29 mouse cellular contexts compared by ENCODE assay signal in genomic region chr1:90390422-90390821, GRCm38 (mm10).
DNase-seq lines count a peak whose midpoint lies in the region; ATAC-seq lines count a peak whose summit lies in the region.
"Had no signal": no experiment of that assay in that cellular context is flagged by ENCODE, and none has a peak within 500 bp of the region (broad histone marks: within the 10 kb centered on the region; RNA-seq: fewer than 3 reads in every experiment).

No protein-coding gene starts in this region.

- H3K9ac ChIP-seq in embryonic facial prominence, embryonic 13.5 days = no peak overlapping the region
- no peak overlapping the region for H3K9ac ChIP-seq in embryonic facial prominence, embryonic 15.5 days
- H3K9ac ChIP-seq: embryonic facial prominence, embryonic 12.5 days; forebrain, embryonic 12.5 days had no signal

- H3K9me3 ChIP-seq in embryonic facial prominence, embryonic 13.5 days = no peaks in the 10 kb centered on the region
- H3K9me3 ChIP-seq in embryonic facial prominence, embryonic 10.5 days = no peaks in the 10 kb centered on the region
- no peaks in the 10 kb centered on the region for H3K9me3 ChIP-seq in embryonic facial prominence, embryonic 15.5 days (replicated peaks)
- H3K9me3 ChIP-seq: embryonic facial prominence, embryonic 12.5 days; forebrain, embryonic 10.5 days; forebrain, embryonic 12.5 days had no signal

- DNase-seq in embryonic facial prominence, embryonic 10.5 days (ENCODE audit: low spot score) = no peak
- DNase-seq in layer of hippocampus, adult 11-12 months (ENCODE audit: low spot score) = peak; percentile 43
- no peak for DNase-seq in layer of hippocampus, adult 9-10 months (ENCODE audit: low spot score)
- peak; percentile 50 to 59 for DNase-seq in right cerebral cortex, postnatal 10 days (ENCODE audit: low spot score in 2 of 2)
- no peak for DNase-seq in right cerebral cortex, adult 2 months (ENCODE audit: low spot score in 2 of 2)
- DNase-seq in testis, postnatal 10 days (ENCODE audit: low spot score) = no peak
- DNase-seq: adrenal gland, adult 8-10 months; adrenal gland, postnatal 14 days; adrenal gland, postnatal 36 days; B cell, adult 2 months; cerebellum, adult 11 months; cerebellum, adult 18-20 months; cerebellum, adult 8-10 months; cerebellum, adult 9-11 months; cerebellum, postnatal 14 days; cerebellum, postnatal 36 days; embryo, embryonic 11 days had no signal

- no peak overlapping the region for H3K4me3 ChIP-seq in embryonic facial prominence, embryonic 13.5 days
- no peak overlapping the region for H3K4me3 ChIP-seq in embryonic facial prominence, embryonic 10.5 days
- H3K4me3 ChIP-seq in embryonic facial prominence, embryonic 15.5 days (replicated peaks) = no peak overlapping the region
- H3K4me3 ChIP-seq: embryonic facial prominence, embryonic 12.5 days; erythroblast, embryonic 14.5 days; forebrain, embryonic 10.5 days; forebrain, embryonic 12.5 days had no signal

- H3K4me2 ChIP-seq in embryonic facial prominence, embryonic 13.5 days = no peak overlapping the region
- H3K4me2 ChIP-seq in embryonic facial prominence, embryonic 15.5 days (replicated peaks) = no peak overlapping the region
- H3K4me2 ChIP-seq: embryonic facial prominence, embryonic 12.5 days; forebrain, embryonic 12.5 days had no signal

- no peaks in the 10 kb centered on the region for H3K36me3 ChIP-seq in embryonic facial prominence, embryonic 13.5 days
- H3K36me3 ChIP-seq in embryonic facial prominence, embryonic 10.5 days (replicated peaks) = no peaks in the 10 kb centered on the region
- H3K36me3 ChIP-seq in embryonic facial prominence, embryonic 15.5 days = no peaks in the 10 kb centered on the region
- H3K36me3 ChIP-seq: embryonic facial prominence, embryonic 12.5 days; forebrain, embryonic 10.5 days; forebrain, embryonic 12.5 days; G1E had no signal

- 46% methylated on average over 7 of the region's 7 CpGs for WGBS in embryonic facial prominence, embryonic 13.5 days
- 90% methylated on average over 7 of the region's 7 CpGs for WGBS in embryonic facial prominence, embryonic 10.5 days
- WGBS in embryonic facial prominence, embryonic 15.5 days = 38% methylated on average over 7 of the region's 7 CpGs

- no peak for ATAC-seq in embryonic facial prominence, embryonic 13.5 days (ENCODE audit: insufficient number of reproducible peaks, insufficient read depth, low FRiP score, low TSS enrichment, low read depth)
- no peak for ATAC-seq in embryonic facial prominence, embryonic 15.5 days (ENCODE audit: insufficient number of reproducible peaks, low FRiP score, low TSS enrichment, low read depth)
- ATAC-seq: activated CD4-positive, CD25-positive, alpha-beta regulatory T cell, adult 4 months; CD4-positive, CD25-positive, alpha-beta regulatory T cell, adult 4 months; forebrain, embryonic 14.5 days; forebrain, embryonic 16.5 days; Patski had no signal

- peak overlapping the region; percentile 48 for H3K27ac ChIP-seq in embryonic facial prominence, embryonic 13.5 days
- H3K27ac ChIP-seq in embryonic facial prominence, embryonic 10.5 days (replicated peaks) = no peak overlapping the region
- peak overlapping the region; percentile 58 for H3K27ac ChIP-seq in embryonic facial prominence, embryonic 15.5 days (replicated peaks)
- H3K27ac ChIP-seq: embryonic facial prominence, embryonic 12.5 days; forebrain, embryonic 10.5 days; forebrain, embryonic 12.5 days had no signal

- H3K4me1 ChIP-seq in embryonic facial prominence, embryonic 13.5 days = peaks cover 35% of the 10 kb centered on the region
- H3K4me1 ChIP-seq in embryonic facial prominence, embryonic 10.5 days = 0 out of 2 replicates have a peak, but pooled peaks cover 3% of the 10 kb centered on the region
- H3K4me1 ChIP-seq in embryonic facial prominence, embryonic 15.5 days = peaks cover 17% of the 10 kb centered on the region
- H3K4me1 ChIP-seq: forebrain, embryonic 10.5 days; forebrain, embryonic 12.5 days had no signal

- H3K27me3 ChIP-seq in embryonic facial prominence, embryonic 13.5 days = no peaks in the 10 kb centered on the region
- H3K27me3 ChIP-seq in embryonic facial prominence, embryonic 10.5 days (replicated peaks; ENCODE audit: low read depth, poor library complexity, severe bottlenecking) = 0 out of 2 replicates have a peak, but pooled peaks cover 7% of the 10 kb centered on the region
- no peaks in the 10 kb centered on the region for H3K27me3 ChIP-seq in embryonic facial prominence, embryonic 15.5 days
- H3K27me3 ChIP-seq: embryonic facial prominence, embryonic 12.5 days; forebrain, embryonic 12.5 days; Patski had no signal

Comparison
In these comparisons a context has a peak if more than half of its experiments do, and no peak if none do; other contexts are left out.
1. DNase-seq: peak in layer of hippocampus, adult 11-12 months (single experiment) and right cerebral cortex, postnatal 10 days (2 of 2); none in embryonic facial prominence, embryonic 10.5 days (single experiment), layer of hippocampus, adult 9-10 months (single experiment), right cerebral cortex, adult 2 months (0 of 2) and testis, postnatal 10 days (single experiment).